Mouse (Mus musculus) adrenal gland, postnatal 4 days (tissue): ENCODE data around the gene Yju2. TPM values are rescaled to one million over a fixed set of nuclear protein-coding genes. Genes with fewer than 3 reads are reported as not detected.

ENCODE experiments used
- DNase-seq, 2 experiments: peaks; one replicate each; pipeline ENCODE4 v3.0.0; 2021 to 2022; ENCODE audit warnings: low spot score in 2 of 2, mixed read lengths in 2 of 2
- total RNA-seq, 2 experiments: library from RNA; stranded (reverse); gene quantifications; 2 replicates each; pipeline ENCODE4 v1.2.3; 2021

Gene Yju2
- total RNA-seq, 2 experiments from 2014 or later = 22.7 to 26.9 TPM

- no peak for DNase-seq
These were observed 1.2 kb downstream of the Yju2 start for GRCm38 (mm10) chr17:55959946-55960740.

GRCm38 (mm10) chr17:55960791-55961190, 1.9 kb downstream of the Yju2 start:
- DNase-seq = no peak

GRCm38 (mm10) chr17:55961631-55962030, 2.7 kb downstream of the Yju2 start:
- DNase-seq = no peak

DNA sequence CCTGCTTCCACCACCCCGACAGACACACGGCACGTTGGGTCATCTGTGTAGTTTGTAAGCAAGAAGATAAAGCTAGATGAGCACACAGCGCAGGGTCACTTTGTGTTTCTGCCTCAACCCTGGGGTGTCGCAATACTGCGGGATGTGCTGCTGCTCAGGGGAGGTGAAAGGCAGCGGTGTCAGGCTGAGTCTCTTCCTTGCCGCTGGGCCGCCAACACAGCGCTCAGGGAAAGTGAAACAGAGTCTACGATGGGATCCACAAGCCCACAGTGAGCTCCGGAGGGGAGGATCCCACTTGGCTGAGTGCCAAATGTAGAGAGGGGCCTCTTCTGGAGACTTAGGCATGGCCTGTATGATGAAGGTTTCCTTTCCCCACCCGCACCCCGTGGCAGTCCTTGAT, 4.3 kb downstream of the Yju2 start:
- DNase-seq = peak in 1 of 2 experiments; percentile 2

- no peak for DNase-seq
These were observed 5.6 kb downstream of the Yju2 start for GRCm38 (mm10) chr17:55964496-55964895.

- DNase-seq = no peak
These were observed 6.1 kb downstream of the Yju2 start for GRCm38 (mm10) chr17:55964996-55965395.

GRCm38 (mm10) chr17:55967186-55967585, 8.3 kb downstream of the Yju2 start:
- no peak for DNase-seq

DNA sequence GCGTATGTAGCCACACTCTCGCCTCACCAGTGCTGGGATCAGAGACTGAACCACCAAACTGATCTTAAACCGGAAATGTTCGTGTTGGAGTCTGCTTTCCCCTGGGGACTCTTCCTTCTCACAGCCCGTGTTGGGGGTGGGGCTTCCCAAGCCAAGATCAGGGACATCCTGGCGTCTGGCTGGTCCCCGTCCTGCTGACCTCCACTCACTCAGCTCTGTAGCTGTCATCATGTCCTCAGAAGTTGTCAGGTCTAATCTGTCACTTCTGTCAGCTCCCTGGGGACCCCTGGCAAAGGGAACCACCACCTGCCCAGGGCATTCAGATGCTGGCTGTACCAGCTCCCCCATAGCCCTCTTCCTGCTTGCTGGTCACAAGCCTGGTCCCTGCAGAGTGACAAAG, 9.3 kb downstream of the Yju2 start:
- no peak for DNase-seq

DNA sequence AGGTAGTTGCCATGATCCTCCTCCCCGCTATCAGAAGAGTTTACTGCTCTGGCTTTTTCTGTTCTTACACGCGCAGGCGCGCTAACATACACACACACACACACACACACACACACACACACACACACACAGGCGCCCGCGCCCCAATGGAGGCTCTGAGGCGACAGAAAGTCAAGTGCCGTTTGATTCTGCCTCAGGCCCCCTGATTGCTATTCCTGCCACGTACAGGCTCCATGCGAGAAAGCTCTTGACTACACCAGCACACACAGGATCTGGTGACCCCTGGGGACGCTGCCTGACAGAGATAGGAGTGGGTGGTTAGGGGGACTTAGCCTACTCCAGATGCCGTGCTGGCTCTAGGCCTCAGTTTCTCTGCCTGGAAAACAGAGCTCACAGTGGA, 10.7 kb downstream of the Yju2 start:
- no peak for DNase-seq

- no peak for DNase-seq
These were observed 11.3 kb downstream of the Yju2 start, which contains the start of gene Shd for GRCm38 (mm10) chr17:55969966-55970891. Shd (plus strand) TSS chr17:55970467.

GRCm38 (mm10) chr17:55971453-55971852, 12.6 kb downstream of the Yju2 start:
- no peak for DNase-seq

DNA sequence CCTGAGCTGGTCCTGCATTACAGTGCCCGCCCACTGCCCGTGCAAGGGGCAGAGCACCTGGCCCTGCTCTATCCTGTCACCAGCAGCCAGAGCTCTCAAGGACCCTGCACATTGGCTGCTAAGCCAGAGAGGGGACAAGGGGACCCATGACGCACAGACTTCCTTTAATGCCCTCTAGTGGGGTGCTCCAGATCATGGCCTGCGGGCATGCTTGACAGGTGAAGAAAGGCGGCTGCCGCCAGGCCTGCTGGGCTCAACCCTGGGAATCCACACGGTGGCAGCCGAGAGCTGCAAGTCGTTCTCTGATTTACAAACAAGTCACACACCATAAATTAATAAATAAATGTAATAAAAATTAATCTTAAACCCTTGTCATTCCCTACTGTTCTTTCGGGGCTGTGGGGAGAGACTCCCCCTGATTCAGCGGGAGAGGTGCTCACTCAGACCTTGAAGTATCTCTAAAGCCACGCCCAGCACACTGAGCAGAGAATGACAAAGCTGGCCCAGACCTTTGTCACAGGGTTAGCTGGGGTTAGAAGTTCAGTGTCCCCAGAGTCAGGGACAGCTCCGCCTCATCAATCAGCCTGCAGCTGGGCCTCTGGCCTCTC, 17.5 kb downstream of the Yju2 start:
- DNase-seq = peak in 1 of 2 experiments; percentile 70

GRCm38 (mm10) chr17:55977301-55977700, 18.4 kb downstream of the Yju2 start:
- no peak for DNase-seq

- DNase-seq = no peak
These were observed 27.4 kb downstream of the Yju2 start, which contains the start of gene Fsd1 for GRCm38 (mm10) chr17:55986030-55986961. Fsd1 (plus strand) TSS chr17:55986509.

DNA sequence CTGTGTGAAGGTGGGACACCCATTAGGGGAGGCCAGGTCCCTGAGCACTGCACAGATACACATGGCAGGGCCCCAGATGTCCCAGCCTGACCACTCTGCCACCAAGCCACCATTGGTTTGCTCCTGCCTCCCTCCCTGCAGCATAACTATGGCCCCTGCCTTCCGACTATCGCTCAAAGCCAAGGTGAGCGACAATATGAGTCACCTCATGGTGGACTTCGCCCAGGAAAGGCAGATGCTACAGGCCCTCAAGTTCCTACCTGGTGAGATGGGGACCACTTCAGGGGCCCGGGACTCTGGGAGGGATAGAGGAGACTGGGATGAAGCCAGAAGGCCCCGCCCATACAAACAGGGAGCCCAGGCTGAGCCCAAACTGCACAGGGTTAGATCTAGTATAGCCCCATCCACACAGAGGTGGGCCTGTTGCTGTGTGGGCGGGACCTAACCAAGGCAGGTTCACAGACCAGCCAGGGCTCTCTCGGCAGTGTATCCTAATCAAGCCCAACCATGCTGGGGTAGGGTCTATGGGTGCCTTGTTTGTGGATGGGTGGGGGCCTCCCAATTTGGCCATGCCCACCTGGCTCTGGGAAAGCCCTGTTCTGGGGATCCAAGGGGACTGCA, 31.5 kb downstream of the Yju2 start:
- no peak for DNase-seq

GRCm38 (mm10) chr17:55996007-55996406, 37.1 kb downstream of the Yju2 start:
- DNase-seq = no peak

- no peak for DNase-seq
These were observed 41.0 kb downstream of the Yju2 start for GRCm38 (mm10) chr17:55999794-56000499.

DNA sequence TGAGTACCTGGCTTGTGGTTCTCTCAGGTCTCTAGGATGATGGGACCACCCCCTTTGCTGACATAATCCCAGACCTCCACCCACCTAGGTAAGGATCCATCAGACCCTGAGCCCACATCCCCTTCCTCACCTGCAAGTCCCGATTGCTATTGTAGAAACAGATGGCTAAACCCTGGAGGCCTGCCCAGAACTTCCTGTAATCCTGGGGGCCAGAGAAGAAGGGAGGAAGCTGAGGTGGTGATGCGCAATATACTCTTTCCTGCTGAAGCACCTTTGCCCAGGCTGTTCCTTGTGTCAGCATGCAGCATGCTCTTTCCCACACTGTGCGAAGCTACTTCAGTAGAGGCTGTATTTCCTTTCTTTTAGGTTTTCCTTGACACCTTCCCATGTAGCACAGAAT, 44.1 kb downstream of the Yju2 start:
- DNase-seq = no peak

DNA sequence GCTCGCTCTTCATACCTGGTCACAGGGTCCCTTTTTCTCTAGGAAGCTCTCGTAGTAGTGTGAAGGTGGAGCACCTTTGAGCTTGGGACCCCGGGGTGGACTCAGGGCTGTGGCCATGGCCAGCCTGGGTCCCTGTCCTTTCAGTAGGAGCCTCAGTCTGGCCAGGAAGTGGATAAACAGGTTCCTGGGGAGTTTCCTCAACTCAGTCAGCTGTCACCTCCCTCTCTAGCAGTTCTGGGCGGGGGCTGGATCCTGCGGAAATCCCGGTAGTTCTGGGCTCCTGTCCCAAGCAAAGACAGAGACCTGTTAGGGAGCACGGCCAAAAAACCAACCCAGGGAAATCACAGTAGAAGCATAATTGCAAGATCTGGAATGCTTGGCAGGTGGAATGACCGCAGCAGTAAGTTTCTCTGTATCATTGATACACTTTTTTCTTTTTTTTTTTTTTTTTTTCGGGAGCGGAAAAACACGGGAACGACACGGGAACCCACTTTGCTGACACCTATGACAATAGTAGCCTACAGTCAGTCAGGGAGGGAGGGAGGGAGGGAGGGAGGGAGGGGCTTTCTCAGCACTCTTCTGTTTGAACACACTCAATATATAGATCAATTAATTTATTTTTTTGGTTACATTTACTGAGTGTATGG, 46.6 kb downstream of the Yju2 start, which contains the start of the genes Stap2 and Mpnd:
Stap2 (minus strand) TSS at position 170 of the 647 bp plus-strand sequence.
Mpnd (plus strand) TSS at position 297 of the 647 bp plus-strand sequence.
- no peak for DNase-seq
